Mouse (Mus musculus) heart, postnatal 0 days (tissue): ENCODE data around the gene Lrrc55.

Experiments
- CTCF ChIP-seq: IDR thresholded peaks from 2 replicates; pipeline ENCODE4 v1.5.1; 2016; ENCODE audit warnings: antibody characterized with exemption, control low read depth, low read depth
- EP300 ChIP-seq: IDR thresholded peaks from 2 replicates; pipeline ENCODE4 v1.6.1; 2016; ENCODE audit warnings: antibody characterized with exemption, low read depth

DNA sequence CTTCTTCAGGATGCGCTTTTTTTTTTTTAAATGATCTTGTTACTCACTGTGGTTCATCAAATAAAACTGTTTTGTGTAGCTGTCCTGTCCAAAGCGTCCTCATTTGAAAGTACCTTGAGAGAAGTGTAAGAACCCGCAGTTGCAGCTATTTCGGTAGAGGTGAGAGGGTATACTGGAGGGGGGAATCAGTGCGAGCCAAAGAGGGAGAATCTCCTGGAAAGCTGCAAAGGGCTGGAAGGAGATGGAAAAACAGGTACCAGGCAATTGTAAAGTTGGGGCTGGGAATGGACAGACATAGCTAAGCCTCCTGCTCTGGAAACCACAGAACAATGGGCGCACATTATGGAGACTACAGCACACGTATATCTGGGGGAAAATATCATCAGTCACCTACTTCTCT is 57.2 kb downstream of the Lrrc55 start:
- TF ChIP-seq CTCF (no peak), EP300 (no peak)
